Mouse (Mus musculus) small intestine, adult 2 months (tissue): ENCODE results near the gene Gnl1.

ENCODE experiments used
- CTCF ChIP-seq: fragments of 200-500 bp; IDR thresholded peaks from 2 replicates; pipeline ENCODE4 v1.5.1; 2012; ENCODE audit warnings: low read depth, mild to moderate bottlenecking, control low read depth, inconsistent platforms, low read length, moderate library complexity, mixed read lengths; ENCODE audit not compliant: insufficient replicate concordance, insufficient read length; ENCODE audit errors: extremely low read depth
- POLR2A ChIP-seq: fragments of 200-500 bp; IDR thresholded peaks from 2 replicates; pipeline ENCODE4 v1.6.1; 2012; ENCODE audit warnings: low read depth, mild to moderate bottlenecking, control low read depth, inconsistent platforms, low read length, moderate library complexity

DNA sequence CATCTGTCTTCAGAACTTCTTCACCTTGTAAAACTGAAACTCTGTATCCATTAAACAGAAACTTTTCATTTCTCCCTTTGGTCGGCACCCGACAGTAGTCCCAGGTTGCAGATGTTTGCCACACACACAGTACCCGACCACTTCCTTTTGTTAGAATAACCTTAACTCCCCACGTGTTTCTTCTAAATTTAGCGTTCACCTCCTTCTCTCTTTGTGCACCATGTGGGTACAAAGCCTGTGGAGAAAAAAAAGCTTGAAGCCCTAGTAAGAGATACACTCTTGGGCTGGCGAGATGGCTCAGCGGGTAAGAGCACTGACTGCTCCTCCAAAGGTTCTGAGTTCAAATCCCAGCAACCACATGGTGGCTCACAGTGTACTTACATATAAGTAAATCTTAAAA is 19.7 kb downstream of the Gnl1 start:
- no peak for TF ChIP-seq CTCF
- no peak for TF ChIP-seq POLR2A
